Mouse (Mus musculus) yolk sac, embryonic 10.5 days (tissue): ENCODE measurements around the gene Fubp3.
"Not testable (repeated sequence)": the region's sequence is repeated elsewhere in the genome, so short reads cannot be mapped to it uniquely, and the experiment has no call there.

Experiments
- DNase-seq: peaks from one replicate; pipeline ENCODE4 v3.0.0-alpha.2; 2017; ENCODE audit warnings: low spot score

Fubp3 gene

GRCm38 (mm10) chr2:31572051-31572914 is at the start of gene Fubp3:
Gene Fubp3 (plus strand): TSS chr2:31572651.
- peak; percentile 98 for DNase-seq

DNA sequence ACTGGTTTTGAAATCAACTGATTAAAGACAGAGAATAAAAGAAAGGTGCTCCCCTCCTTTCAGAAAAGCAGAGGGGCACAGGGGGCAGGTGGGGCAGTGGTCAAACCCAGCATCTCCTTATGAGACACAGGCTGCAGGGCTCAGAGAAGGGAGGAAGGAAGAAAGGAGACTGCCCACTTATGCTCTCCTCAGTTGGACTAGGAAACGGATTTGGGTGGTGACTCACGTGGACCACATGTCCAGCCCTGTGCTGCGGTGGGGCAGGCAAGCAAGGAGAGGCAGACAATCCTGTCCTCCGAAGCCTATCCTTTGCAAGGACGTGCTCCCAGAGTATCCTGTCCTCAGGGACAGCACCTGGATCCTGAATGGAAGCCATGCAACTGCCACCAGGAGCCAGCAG is 47.8 kb upstream of the Fubp3 start:
- DNase-seq: no peak

DNA sequence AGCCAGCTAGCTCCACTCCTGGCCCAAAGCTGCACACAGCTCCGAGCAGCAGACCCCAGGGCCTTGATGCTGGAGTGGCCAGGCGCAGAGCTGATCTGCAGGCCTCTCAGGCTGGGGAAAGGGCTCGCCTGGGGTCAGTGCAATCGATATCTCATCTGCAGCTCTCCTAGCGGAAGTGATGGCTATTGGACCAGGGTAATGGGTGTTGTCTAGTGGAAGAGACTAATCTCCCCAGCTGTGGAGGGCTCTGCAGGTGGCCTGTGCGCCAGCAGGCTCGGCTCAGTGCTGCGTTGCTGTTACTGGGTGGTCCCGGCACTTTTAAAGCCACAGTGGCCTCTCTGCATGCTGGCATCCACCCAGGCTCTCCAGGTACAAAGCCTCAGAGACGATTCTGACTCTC is 46.7 kb upstream of the Fubp3 start:
- DNase-seq: no peak

GRCm38 (mm10) chr2:31530201-31530600 is 42.2 kb upstream of the Fubp3 start:
- no peak for DNase-seq

DNA sequence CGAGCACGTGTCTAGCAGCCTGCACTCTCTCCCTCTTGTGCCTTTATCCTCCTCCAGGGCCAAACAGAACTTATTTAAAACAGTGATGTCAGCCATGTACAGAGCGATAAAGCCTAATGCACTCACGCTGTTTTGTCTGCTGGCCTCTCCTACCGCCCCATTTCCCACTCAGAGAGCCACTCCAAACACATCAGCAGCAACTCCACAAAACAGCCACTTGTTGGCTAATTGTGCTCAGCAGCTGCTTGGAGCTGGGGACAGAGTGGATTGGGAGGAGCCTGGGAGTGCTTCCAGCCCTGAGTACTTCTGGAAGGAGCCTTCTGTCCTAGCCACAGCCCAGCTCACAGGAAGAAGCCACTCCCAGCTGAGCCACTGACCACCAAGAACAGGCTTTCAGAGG is 35.4 kb upstream of the Fubp3 start:
- DNase-seq: no peak

- DNase-seq: no peak
Measured at GRCm38 (mm10) chr2:31538745-31539144, 33.7 kb upstream of the Fubp3 start.

- DNase-seq: no peak
Measured at GRCm38 (mm10) chr2:31541581-31541980, 30.9 kb upstream of the Fubp3 start.

DNA sequence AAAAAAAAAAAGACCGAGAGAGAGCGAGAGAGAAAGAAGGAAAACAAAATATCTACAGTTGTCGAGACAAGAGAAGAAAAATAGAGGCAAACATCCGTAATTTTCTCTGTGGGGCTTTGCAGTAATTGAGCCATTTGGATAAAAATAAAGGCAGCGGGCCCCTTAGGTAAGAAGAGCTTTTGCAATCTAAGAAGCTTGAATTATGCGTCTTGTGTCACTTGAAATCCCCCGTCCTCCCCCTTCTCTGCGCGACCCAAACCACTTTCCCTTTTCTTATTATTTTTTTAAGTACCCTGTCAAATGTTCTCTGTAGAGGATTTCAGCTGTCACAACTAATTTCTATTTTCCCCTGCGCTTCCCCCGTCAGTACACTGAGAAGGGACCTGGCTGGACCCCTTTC is 24.7 kb upstream of the Fubp3 start:
- DNase-seq: no peak

DNA sequence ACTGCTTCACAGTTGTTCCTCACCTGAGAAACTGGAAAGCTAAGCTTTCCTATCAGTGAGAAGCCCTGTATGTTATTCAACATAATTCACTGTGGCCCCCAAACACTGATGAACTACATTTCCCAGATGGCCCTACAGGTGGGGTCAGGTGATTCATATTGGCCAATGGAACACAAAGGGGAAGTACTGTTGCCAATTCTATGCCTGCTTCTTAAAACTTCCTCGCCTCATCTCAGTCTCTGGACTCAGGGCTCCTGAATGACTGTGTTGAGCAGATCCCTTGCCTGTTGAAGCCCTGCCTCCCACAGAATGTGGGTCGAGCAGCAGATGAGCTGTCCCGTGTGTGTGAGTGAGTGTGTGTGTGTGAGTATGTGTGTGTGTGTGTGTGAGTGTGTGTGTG is 21.9 kb upstream of the Fubp3 start:
- no peak for DNase-seq

DNA sequence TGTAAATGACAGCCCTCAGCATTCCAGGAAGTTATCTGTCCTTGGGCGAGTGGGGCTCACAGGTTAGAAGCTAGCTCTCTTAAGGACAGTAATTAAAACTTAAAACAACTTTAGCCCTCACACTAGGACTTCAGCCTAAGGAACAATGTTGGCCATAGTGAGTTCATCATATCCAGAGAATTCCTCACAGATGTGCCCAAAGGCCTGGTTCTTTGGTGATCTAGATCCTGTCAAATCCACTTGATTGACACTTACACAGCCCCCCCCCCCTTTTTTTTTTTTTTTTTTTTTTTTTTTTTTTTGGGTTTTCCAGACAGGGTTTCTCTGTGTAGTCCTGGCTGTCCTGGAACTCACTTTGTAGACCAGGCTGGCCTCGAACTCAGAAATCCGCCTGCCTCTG is 21.1 kb upstream of the Fubp3 start:
- DNase-seq: not testable (repeated sequence)

- DNase-seq: no peak
Measured at GRCm38 (mm10) chr2:31551971-31552370, 20.5 kb upstream of the Fubp3 start.

DNA sequence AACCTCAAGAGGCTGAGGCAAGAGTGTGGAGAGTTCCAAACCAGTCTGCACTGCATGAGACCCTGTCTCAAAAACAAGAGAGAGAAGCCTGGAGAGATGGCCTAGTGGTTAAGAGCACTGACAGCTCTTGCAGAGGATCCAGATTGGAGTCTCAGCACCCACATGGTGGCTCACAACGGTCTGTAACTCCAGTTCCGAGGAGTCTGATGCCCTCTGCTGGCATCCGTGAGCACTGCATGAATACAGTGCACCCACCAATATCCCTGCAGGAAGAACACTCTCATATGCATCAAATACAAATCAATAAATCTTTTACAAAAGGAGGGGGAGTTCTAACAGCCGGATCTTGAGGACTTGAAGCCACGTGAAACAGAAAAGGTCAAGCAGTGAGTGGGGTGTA is 17.8 kb upstream of the Fubp3 start:
- DNase-seq: no peak

- DNase-seq: no peak
Measured at GRCm38 (mm10) chr2:31572915-31573635, 624 bp downstream of the Fubp3 start.

- DNase-seq: no peak
Measured at GRCm38 (mm10) chr2:31581617-31582016, 9.2 kb downstream of the Fubp3 start.

DNA sequence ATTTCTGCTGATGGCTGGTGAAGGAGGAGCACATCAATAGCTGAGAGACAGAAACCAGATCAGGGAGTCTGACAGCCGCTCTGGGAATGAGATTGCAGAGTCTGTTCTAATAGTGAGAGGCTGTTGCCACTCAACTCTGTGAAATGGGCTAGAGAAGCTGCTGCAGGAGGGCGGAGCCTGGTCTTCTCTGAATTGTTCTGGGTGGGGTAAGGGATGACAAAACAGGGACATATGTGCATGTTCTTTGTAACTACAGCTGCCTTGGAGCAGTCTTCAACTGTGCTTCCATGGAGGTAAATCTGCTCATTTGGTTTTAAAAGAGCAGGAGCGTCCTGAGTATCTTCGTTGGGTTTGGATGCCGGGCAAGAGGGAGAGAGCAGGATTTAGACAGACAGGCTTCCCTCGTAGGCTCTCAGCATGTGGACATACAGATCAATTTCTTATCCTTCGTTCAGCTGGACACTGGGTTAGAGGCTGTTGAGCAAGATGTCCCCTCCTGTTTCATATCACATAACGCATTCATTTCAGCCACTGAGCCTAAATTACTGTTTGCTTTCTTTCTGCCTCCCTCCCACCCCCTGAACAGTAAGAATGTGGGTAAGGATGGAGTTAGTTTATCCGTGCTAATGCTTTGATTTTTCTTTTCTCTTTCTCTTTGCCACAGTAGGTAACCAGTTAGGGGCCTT is 19.5 kb downstream of the Fubp3 start:
- no peak for DNase-seq

- no peak for DNase-seq
Measured at GRCm38 (mm10) chr2:31607555-31607954, 35.1 kb downstream of the Fubp3 start.

- peak; percentile 7 for DNase-seq
Measured at GRCm38 (mm10) chr2:31609859-31610261, 37.4 kb downstream of the Fubp3 start.

DNA sequence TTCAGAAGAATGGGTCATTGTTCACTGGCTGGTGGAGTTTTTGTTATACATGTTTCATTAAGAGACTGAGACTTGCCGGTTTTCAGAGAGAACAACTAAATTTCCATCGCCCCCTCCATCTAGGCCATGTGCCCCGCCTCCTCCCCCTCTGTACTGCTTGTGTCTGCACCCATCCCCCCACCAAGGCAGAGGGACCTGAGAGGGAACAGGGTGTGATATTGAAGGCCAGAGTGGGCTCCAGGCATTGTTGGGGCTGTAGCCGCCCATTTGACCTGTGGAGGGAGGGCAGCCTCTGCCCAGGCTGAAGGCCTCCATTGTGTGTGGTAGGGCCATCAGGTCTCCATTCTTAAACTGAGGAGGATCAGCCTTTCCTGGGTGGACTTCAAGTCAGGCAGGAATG is 38.5 kb downstream of the Fubp3 start:
- no peak for DNase-seq

- no peak for DNase-seq
Measured at GRCm38 (mm10) chr2:31611400-31611799, 38.9 kb downstream of the Fubp3 start.

GRCm38 (mm10) chr2:31612627-31613026 is 40.2 kb downstream of the Fubp3 start:
- no peak for DNase-seq

- no peak for DNase-seq
Measured at GRCm38 (mm10) chr2:31613781-31614180, 41.3 kb downstream of the Fubp3 start.

DNA sequence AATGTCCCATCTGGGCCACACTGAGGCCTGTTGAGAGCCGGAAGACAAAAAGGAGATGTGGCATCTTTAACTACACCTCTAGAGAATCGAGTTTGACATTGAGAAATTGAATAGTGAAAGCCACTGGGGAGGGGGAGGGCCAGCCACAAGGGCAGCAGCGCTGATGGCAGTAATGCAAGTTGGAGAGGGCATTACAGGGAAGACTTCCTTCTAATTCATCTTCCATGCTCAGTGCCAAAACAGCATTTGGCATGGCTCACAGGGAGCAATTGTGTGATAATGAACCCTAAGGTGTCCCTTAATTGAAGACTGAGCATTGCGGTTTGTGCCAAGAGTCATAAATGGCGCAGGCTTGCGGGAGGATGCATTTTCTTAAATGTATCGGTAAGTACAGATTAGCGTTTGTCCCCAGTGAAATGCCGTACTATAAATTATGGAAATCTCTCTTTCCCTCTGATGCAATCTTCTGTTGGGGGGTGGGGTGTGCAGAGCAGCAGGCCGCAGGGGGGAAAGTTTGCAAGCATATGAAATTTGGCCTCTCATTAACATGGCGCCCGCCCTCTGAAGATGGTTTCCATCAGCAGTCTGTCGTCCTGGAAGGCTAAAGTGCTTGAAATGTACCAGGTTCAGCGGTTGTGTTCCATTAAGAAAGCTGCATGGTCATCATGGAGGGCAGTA is 46.2 kb downstream of the Fubp3 start:
- DNase-seq: no peak
